In the genomic region with DNA sequence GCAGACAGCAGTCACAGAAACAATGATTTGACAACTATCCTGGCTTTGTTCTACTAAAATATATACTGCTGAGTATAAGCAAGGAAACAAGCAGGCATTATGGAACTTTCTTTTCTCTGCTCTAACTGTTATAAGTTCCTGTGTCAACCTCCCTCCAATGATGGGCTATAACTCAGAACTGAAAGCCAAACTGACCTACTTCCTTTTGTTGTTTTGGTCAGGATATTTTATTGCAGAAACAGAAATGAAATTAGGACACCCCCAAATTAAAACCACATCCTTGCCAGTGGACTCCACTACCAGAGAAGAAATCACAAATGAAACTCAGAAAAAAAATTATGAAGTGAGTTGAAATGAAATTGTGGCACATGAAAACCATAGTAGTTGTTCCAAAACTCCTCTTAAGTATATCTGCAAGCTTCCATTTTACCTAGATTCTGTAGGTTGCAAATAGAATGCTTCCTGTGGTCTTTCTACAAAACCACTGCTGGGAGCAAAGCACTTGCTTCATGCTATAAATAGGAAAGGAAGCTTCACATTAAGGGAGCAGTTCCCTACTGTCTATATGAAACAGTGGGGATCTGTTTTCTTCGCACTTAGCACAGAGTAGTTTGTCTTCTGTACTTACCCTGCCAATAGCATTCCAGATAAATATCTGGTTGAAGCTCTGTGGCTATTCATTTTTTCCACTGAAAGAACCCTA, we compare ENCODE assay signal across 18 mouse cellular contexts.
"Had no signal": no experiment of that assay in that cellular context is flagged by ENCODE, and none has a peak within 500 bp of the region (broad histone marks: within the 10 kb centered on the region; RNA-seq: fewer than 3 reads in every experiment).

No protein-coding gene starts in this region.

- ATAC-seq: hindbrain, embryonic 16.5 days; inflammation-experienced regulatory T-cells, adult 6 months; intestine, embryonic 15.5 days; intestine, postnatal 0 days had no signal

- DNase-seq: gastrocnemius, adult 2 months; gastrocnemius, postnatal 10 days; gastrocnemius, postnatal 25 days; heart, adult 11 months; heart, adult 2 months; heart, postnatal 10 days; heart, postnatal 4 days; kidney, adult 18-20 months; kidney, adult 8-10 months; kidney, postnatal 10 days; kidney, postnatal 25 days; kidney, postnatal 4 days; liver; liver, embryonic 13.5 days had no signal
